Mouse (Mus musculus) C2C12 (cell line): ENCODE data around the gene Ypel5.

Source experiments
- CEBPB ChIP-seq: IDR thresholded peaks from one replicate; pipeline ENCODE4 v1.6.1; 2011; ENCODE audit warnings: low read depth, mild to moderate bottlenecking, control low read depth, moderate library complexity
- CTCF ChIP-seq: IDR thresholded peaks from one replicate; pipeline ENCODE4 v1.5.1; 2011; ENCODE audit not compliant: control insufficient read depth, insufficient read depth, insufficient read length
- MAX ChIP-seq: IDR thresholded peaks from one replicate; pipeline ENCODE4 v1.6.1; 2011; ENCODE audit warnings: mild to moderate bottlenecking, control low read depth
- MYOD1 ChIP-seq: IDR thresholded peaks from one replicate; pipeline ENCODE4 v1.6.1; 2011; ENCODE audit warnings: low read depth; ENCODE audit not compliant: control insufficient read depth, insufficient read length
- MYOG ChIP-seq: IDR thresholded peaks from one replicate; pipeline ENCODE4 v1.6.1; 2011; ENCODE audit not compliant: control insufficient read depth, insufficient read length; ENCODE audit errors: extremely low read depth
- USF1 ChIP-seq: IDR thresholded peaks from one replicate; pipeline ENCODE4 v1.6.1; 2011; ENCODE audit warnings: low read depth, mild to moderate bottlenecking, control low read depth, moderate library complexity

DNA sequence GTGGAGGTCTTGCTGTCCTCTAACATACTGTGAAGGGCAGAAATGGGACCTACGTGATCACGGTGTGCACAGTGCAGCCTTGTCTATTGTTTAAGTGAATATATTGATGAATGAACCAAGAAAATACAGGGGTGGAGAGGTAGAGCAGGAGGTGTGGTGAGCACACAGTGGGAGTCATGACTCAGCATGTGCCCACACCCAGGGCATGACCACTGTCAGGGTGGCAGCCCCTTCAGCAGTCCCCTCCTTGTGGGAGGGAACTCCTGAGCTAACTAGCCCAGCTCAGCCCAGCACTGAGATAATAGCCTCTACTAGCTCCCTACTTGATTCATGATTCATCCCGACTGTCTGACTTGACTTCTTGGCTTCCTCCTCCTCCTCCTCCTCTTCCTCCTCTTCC lies 62.5 kb downstream of the Ypel5 start:
- TF ChIP-seq USF1, result peak; percentile 7
- no peak for TF ChIP-seq CTCF
- TF ChIP-seq MYOG, result no peak
- TF ChIP-seq MAX, result peak; percentile 32
- TF ChIP-seq CEBPB, result no peak
- TF ChIP-seq MYOD1, result peak; percentile 9
